Mouse (Mus musculus) ES-CJ7 (cell line): ENCODE results near the gene Snu13.

Experiments
- DNase-seq: peaks from one replicate; pipeline ENCODE4 v3.0.0; 2011; ENCODE audit warnings: low read depth, low spot score

Gene Snu13

DNA sequence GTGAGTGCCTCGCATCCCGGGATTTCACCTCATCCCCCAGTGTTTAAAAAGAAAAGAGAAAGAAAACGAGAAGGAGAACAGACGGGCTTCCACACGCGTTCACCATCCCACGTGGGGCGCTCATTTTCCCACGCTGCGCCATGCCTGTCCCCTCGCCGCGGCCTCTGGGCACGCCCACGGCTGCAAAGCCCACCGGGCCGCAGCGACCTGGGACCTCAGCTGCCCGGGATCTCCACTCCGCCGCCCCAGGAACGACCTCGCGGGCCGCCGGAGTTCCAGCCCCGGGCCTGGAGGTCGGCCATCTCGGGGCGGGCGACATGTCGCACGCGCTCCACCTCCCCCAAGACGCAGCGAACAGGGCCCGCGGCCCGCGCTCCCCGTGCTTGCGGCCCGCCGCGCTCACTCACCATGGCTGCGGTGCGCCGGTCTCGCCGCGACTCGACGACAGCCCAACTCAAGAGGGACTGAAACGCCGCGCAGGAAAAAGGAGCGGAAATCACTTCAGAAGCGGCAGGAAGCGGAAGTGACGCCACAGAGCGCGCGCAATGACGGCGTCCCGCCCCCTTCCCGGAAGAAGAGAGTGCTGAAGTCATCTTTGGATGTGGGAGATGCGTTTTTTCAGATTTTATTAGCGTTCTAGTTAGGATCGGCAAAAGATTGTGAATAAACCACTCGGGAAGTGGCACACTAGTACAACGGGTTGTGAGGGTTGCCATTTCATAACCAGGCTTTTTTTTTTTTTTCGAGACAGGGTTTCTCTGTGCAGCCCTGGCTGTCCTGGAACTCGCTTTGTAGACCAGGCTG, at the start of gene Snu13:
Snu13 (minus strand) TSS at position 519 of the 804 bp plus-strand sequence.
- peak; percentile 84 for DNase-seq

DNA sequence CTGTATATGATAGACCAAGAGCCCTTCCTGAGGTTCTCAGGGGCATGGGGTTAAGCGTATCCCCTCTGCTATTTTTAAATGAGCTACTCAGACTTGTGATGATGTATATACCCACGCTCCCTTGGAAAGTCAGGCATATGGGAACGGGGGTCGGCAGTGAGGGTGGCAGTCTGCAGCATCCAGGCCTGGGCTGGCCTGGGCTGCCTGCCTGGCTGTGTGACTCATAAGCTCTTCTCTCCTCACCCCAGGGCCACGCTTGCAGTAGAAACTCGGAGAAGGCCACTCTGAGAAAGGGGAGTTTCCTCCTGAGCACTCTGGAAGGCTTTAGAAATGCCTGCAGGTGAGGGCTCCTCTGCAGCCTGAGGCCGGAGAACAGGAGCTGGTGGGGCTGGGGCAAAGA, 43.7 kb upstream of the Snu13 start:
- no peak for DNase-seq

DNA sequence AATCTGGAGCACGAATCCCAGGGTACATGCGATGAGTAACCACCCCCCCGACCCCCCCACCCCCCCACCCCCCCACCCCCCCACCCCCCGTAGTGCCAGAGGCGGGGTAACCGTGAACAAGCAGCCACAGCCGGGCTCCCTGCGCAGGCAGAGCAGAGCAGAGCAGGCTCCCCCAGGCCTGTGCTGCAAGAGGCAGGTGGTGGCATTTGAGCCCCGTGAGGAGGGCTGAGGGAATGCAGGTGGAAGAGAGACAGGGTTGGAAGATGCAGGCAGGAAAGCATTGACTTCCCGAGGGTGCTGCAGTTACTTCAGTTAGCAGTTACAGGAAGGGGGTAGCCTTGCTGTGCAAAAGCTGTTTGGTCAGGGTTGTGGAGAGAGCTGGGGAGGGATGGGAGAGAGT, 39.9 kb upstream of the Snu13 start:
- peak; percentile 65 for DNase-seq

DNA sequence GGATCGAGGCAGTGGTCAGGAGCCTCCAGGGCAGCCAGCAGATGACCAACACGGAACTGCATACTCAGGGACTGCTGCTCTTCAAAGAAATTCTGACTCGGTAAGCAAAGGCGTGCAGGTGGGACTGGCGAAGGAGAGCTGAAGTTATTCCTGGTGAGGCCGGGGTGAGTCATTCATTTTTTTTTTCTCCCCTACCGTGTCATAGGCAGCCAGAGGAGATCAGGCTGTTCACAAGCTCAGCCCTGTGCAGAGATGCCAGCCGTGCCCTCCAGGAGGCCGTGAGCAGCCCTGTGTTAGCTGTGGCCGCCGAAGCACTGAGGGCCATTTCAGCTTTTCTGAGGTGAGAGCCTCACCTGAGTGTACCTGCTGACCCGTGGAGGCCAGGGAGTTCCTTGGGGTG, 38.7 kb upstream of the Snu13 start:
- no peak for DNase-seq

DNA sequence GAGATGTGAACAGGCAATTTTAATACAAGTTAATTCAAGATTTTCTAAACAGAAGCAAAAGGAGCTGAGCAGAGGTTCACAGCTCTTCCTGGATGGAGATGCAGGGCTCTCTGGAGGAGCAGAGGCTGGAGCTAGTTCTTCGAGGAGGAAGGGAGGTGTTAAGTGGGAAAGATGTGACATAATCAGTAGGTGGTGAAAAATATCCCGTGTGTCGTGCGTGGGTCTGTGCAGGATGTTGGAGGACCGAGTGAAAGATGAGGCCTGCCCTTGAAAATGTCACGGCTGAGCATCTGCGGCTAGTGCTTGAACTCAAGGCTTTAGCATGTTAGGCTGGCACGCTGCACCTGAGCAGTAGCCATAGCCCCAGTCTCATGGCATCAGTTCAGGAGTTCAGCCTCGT, 38.2 kb upstream of the Snu13 start:
- no peak for DNase-seq

DNA sequence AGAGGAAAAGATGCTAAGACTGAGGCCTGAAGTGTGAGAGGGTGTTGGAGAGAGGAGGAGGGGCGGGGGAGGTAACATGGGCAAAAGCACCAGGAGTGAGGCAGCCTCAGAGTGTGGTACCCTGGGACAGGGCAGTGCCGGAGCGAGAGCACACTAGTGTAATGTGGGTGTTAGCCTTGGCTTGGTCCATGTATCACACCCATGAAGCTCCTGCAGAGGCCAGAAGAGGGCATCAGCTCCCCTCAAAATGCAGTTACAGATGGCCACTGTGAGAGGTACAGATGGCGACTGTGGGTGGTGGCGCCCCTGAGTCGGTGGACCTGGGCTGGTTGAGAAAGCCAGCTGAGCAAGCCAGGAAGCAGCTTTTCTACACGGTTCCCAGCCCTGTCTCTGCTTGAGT, 33.8 kb upstream of the Snu13 start:
- DNase-seq, result peak; percentile 42

DNA sequence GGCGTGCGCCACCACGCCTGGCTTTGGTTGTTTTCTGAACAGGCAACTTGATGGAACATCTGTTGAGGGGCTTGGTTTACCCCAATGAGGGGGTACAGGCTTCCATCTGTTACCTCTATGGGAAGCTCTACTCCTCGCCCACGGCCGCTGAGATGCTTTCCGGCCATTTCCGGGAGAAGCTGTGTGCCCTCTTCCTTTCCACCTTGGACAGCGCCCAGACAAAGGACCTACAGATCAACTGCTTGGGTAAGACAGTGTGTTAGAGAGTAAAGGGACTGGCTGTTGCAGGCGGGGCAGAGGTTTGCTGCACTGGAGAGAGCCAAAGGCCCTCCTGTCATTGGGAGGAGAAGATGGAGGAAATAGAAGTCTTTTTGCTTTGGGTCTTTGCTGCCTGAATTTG, 32.5 kb upstream of the Snu13 start:
- peak; percentile 73 for DNase-seq

DNA sequence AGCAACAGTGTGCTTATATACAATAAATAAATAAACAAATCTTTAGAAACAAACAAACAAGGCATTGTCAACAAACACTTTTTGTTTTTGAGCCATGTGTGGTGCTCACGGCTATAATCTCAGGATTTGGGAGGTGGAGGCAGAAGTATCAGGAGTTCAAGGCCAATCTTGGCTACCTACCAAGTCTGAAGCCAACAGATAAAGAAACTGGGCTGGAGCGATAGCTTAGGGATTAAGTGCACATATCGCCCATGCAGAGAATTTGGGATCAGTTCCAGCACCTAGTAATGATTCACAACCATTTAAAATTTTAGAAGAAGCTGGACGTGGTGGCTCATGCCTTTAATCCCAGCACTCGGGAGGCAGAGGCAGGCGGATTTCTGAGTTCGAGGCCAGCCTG, 26.1 kb upstream of the Snu13 start:
- DNase-seq, result no peak

DNA sequence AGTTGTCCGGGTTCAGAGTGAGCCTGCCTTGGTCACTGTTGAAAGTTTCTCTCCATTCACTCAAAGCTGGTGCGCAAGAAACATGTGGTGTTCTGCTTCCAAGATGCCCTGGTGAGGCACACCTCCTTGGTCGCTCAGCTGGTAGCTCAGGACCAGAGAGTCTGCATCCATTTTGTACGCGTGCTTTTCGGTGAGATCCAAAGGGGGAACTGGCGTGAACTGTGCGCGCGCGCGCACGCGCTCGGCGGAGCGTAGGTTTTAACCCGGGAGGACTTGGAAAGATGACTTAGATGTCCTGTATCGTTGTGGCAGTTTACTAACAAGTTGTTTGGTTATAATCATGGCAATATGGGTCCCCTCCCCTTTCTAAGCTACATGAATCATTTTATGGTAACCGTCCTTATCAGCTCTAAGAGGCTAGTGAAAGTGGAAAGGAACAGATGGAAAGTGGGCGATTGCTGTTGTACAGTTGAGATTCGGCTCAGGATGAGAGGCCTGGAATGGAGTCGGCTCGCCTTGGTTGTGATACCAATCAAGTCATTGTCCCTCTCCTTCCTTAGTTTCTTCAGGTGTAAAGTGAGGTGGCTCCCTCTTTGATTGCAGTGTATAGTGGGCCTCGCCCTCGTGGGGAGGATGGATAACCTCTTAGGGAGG, 24.5 kb upstream of the Snu13 start:
- peak; percentile 55 for DNase-seq

DNA sequence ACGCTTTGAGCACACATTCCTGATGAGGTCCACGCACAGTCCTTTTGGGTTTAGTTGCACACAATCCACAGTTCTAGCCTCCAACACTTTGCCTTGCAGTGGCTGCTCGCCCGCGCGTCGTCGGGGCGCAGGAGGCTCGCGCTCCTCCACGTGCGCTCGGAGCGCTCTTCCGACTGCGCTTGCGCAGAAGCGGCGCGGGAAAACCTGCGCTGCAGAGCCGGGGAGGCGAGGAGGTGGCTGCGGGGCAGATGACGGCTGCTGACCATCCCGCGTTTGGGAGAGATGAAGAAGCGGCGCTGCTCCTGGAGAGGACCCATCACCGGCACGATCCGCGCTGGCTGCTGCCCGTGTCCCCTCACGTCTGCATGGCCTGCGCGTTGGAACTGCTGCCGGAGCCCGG, 22.5 kb upstream of the Snu13 start, which contains the start of gene Mei1:
Mei1 (plus strand) TSS at position 99 of the 400 bp plus-strand sequence.
- peak; percentile 42 for DNase-seq

DNA sequence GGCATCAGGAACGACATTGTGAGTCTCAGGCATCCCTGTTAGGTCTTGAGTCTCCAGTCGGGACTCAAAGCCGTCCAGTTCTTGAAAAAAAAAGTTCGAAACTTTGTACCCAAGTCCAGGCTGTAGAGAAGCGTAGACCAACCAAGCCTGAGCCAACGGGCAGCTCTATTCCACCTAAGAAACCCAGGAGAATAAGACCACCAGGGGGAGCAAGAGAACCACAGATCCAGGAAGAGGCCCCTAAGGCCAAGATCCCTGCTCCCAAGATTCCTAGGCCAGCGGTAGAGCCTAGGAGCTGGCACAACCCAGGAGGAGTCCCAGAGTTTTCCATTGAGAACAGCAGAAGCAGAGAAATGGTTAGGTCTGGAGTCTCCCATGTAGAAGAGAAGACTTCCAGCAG, 18.1 kb upstream of the Snu13 start:
- DNase-seq, result peak; percentile 92

DNA sequence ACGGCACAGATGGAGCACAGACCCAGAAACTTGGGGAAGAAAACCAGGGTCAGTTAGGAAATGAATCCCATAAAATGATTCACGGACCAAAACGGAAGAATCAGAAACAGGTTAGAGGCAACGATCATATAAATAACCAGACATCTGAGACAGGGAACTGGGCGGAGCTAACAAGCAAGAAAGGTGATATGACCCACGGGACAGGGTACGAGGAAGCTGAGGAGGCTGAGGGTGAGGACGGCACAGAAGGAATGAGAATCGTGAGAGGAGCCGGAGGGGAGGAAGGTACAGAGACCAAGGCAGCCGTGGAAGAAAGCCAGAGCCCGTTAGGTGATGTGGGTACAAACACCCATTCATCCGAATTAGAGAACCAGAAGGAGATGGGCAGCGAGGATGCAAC, 16.5 kb upstream of the Snu13 start:
- no peak for DNase-seq

DNA sequence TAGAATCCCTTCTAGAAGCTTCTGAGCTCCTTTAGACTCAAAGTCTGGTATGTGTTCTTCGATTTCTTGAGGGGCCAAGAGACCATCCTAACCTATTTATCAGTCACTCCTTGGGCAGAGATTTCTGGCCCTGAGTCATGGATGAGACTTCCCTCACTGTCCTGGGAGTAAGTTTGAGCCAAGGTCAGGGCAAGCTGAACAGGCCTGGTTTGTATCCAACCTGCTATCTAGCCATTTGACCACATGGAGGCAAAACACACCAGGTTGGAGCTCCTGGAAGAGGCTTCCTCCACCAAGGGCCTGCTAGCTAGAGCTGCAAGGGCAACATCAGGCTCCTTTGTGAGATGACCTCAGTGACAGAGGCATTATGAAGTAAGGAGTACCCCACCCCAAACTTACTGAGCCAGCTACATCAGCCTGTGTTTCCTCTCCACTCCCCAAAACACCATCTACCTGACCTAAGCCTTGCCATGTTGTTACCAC, 11.4 kb upstream of the Snu13 start, which contains the start of gene 4930407I10Rik:
4930407I10Rik (plus strand) TSS at position 433 of the 483 bp plus-strand sequence.
- no peak for DNase-seq

DNA sequence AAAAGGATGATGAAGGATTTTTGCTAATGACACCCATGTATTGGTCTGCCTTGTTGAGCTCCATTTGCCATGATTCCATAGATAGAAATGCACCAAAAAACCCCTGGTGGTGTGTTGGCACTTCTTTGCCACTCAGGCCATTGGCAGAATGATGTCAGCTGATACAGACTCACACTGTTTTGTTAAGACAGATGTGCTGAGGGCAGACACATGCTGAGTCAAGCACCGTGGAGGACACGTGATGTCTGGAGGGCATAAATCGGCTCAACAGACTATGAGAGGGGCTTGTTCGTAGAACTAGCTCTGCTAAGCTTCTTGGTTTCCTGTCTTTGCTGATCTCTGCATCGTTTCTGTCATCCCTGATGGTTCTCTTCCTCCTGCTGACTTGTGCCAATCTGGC, 5.1 kb upstream of the Snu13 start:
- no peak for DNase-seq

DNA sequence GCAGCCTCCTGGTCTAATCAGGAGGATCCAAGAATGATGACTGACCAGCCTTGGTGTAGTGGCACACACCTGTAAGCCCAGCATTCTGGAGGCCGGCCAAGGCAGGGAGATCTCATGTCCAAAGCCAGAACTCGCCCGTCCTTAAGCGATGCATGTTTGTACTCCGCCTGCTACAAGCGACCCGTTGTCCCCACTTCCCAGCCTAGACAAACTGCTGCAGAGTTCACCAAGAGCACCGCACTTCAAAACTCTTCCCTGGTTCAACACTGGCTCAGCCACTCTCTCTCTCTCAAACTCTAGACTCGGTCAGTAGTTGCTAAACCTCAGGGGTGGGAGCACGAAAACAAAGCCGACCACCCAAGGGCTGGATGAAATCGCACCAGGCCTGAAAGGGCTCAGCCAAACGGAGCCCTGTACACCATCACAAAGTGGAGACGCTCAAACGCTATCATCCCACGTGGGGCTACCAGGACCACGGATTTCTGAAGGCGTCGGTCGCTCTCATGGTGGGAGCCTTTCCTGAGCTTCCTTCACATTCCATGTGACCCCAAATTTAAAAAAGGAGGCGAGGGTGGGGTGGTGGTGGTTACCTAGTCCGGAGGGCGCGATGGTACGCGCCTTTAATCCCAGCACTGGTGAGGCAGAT, 1.0 kb downstream of the Snu13 start:
- DNase-seq, result peak; percentile 34

DNA sequence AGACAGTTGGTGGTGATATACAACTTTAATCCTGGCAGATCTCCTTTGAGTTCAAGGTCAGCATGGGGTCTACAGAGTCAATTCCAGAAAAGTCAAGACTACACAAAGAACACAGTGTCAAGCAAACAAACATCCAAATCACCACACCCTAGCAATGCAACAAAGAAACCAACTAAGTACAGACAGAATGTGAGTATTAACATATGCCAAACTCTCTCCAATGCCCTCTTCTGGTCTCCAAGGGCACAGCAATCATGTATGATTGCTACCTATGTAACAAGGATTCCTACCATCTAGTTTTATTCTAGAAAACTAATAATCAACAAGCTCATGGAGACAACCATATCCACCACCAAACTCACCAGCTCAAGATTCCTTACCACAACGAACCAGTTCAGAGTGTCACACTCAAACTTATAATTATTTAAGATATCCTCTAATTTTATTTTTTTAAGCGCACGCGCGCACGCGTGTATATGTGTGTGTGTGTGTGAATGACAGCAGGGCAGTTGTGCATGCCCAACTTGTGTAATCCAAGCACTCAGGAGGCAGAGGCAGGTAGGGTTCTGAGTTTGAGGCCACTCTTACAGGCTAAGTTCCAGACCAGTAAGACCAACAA, 3.1 kb downstream of the Snu13 start:
- DNase-seq, result peak; percentile 82

DNA sequence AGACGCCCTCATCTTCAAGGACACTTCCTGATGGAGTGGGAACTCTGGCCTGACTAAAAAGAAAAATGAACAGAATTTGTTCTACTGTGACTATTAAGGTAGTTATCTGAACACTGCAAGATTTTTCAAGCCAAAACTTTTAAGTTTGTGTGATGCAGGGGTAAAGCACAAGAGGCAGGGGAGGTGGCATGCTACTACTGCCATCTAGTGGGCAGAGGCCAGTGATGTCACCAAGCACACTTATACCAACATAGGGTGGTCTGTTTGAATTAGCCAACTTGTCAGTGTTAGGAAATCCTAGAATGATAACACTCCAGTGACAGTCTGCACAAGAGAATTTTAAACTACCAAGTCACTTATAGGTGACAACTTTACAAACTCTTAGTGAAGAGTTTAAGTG, 6.7 kb downstream of the Snu13 start:
- DNase-seq, result peak; percentile 73

DNA sequence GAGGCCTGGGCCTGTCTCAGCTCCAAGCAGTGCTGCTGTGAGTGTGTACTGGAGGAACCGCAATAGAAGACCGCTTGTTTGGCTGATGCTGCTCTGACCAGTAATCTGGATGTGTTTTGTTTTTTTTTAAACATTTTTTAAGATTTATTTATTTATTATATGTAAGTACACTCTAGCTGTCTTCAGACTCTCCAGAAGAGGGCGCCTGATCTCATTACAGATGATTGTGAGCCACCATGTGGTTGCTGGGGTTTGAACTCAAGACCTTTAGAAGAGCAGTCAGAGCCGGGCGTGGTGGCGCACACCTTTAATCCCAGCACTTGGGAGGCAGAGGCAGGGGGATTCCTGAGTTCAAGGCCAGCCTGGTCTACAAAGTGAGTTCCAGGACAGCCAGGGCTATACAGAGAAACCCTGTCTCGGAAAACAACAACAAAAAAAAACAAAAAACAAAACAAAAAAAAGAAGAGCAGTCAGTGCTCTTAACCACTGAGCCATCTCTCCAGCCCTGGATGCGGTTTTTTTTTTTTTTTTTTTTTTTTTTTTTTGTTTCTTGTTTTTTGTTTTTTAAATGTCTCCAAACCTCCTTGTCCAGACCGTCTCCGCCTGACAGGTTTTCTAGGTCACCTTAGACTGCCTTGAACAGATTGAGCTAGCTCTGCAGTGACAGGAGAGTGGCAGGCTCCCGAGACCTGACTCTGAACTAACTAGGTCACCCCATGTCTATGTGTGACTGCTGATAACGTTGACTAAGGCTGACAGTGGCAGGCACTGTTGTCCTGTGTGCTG, 11.3 kb downstream of the Snu13 start:
- peak; percentile 77 for DNase-seq

DNA sequence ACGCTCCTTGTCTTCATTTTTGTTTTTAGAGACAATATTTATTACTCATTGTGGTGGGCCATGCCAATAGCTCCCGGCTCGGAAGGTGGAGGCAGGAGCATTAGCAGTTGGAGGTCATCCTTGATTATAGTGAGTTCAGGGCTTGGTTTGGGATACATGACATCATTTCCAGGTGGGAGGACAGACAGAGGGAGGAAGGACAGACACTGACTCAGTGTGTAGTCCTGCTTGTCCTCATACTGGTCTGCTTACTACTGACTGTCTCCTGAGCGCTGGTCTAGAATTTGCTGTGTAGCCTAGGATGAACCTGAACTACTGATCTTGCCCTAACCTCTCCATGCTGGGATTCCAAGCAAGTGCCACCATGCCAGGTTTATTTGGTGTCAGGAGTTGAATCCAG, 13.6 kb downstream of the Snu13 start, which contains the start of gene Desi1:
Desi1 (minus strand) TSS at position 101 of the 400 bp plus-strand sequence.
- DNase-seq, result no peak

DNA sequence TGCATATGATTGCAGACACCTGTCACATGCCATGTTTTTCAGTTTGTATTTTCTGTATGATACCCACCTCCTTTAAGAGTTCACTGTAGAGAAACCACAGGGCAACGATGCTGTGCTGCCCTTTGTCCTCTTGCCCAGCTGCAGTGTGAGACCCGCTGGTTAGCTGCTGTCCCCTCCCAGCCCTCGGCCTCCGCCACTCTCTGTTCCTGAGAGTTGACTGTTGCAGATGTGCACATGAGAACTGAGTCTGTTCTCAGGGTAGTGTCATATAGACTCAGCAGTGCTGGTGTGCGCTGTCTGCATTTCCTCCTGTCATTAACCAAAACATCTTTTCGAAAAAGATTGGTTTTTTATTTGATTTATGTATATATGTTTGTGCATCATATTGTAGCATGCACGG, 15.0 kb downstream of the Snu13 start:
- no peak for DNase-seq

DNA sequence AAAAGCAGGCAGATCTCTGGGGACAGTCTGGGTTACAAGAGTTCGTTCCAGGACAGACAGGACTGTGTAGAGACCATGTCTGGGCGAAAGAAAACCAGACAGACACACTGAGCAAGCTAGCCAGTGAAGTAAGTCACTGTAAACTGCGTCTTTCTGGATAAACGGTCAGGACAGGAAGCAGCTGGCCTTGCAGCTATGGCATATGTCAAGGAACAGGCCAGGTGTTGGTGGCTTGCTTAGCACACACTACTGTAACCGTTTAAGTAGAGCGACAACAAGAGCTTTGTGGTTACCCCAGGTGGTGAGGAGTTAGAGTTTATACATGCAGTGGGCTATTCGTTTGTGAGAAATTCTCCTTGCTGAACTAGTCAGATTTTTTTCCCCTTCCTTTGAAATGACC, 19.7 kb downstream of the Snu13 start:
- no peak for DNase-seq
